Mouse (Mus musculus): Measurements from ENCODE around the gene Sh3pxd2b. TPM values are rescaled to one million over a fixed set of nuclear protein-coding genes. Genes with fewer than 3 reads are reported as not detected.

The Sh3pxd2b gene
- total RNA-seq, 2 experiments from 2014 or later, result 15.1 to 16.8 TPM

GRCm38 (mm10) chr11:32409052-32409451 lies 61.4 kb downstream of the Sh3pxd2b start:
- DNase-seq, result no peak
- intact Hi-C loops (cut with DNase I; ENCODE audit: low total_unique reads), result no loop called here

- intact Hi-C loops (cut with DNase I; ENCODE audit: low total_unique reads), result no loop called here
- no peak for DNase-seq
These were observed 62.4 kb downstream of the Sh3pxd2b start for GRCm38 (mm10) chr11:32409823-32410562.

DNA sequence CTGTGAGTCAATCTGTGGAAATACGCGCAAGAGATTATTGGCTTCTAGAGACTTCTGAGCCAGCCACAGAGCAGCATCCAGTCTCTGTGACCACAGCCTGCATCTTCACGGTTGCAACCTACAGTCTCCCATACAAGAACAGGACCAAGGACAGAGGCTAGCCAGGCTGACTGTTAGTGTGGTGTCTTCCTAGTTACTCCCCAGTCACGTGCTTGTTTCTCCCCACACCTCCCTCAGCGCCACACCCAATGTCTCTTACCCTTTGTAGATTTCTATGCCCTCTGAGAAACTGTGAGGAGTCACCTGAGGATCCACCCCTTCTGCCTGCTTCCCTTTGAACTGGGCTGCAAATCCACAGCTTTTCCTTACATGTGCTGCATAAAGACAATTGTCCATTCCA lies 72.4 kb downstream of the Sh3pxd2b start:
- intact Hi-C loops (cut with DNase I; ENCODE audit: low total_unique reads), result no loop called here
- no peak for DNase-seq

- intact Hi-C loops (cut with DNase I; ENCODE audit: low total_unique reads), result no loop called here
- no peak for DNase-seq
These were observed 75.7 kb downstream of the Sh3pxd2b start for GRCm38 (mm10) chr11:32423311-32423710.

GRCm38 (mm10) chr11:32424600-32424999 lies 77.0 kb downstream of the Sh3pxd2b start:
- no peak for DNase-seq
- intact Hi-C loops (cut with DNase I; ENCODE audit: low total_unique reads), result no loop called here

DNA sequence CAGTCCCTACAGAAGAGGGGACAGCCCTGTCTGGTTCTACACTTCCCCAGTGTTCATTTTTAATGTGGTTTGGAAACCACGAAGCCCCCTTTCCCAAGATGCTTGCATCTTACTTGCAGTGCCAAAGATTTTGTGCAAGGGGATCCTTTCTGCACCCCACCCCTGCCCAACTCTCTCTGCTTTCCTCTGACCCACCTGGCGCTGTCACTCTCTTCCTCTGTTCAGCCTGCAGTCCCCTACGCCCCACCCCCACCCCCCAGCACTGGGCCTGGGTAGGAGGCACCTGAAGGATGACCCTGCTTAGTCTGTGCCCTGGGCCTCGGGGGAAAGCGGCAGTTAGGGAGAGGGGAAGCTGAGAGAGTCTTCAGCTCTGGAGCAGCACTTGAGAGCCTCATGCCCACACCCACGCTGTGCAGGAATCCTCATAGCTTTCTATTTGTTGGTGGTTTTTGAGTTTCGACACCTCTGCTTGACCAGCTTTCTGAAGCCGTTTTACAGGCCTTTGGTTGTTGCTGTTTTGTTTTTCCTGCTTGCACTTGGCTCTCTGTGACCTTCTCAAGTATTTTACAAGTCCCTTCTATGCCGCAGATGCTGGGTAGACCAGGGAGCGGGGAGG lies 77.5 kb downstream of the Sh3pxd2b start:
- intact Hi-C loops (cut with DNase I; ENCODE audit: low total_unique reads), result no loop called here
- DNase-seq, result no peak

- DNase-seq, result no peak
- intact Hi-C loops (cut with DNase I; ENCODE audit: low total_unique reads), result no loop called here
These were observed 79.9 kb downstream of the Sh3pxd2b start for GRCm38 (mm10) chr11:32427537-32427936.

- DNase-seq, result peak; percentile 72
- intact Hi-C loops (cut with DNase I; ENCODE audit: low total_unique reads), result no loop called here
These were observed 87.9 kb downstream of the Sh3pxd2b start for GRCm38 (mm10) chr11:32435410-32436060.

DNA sequence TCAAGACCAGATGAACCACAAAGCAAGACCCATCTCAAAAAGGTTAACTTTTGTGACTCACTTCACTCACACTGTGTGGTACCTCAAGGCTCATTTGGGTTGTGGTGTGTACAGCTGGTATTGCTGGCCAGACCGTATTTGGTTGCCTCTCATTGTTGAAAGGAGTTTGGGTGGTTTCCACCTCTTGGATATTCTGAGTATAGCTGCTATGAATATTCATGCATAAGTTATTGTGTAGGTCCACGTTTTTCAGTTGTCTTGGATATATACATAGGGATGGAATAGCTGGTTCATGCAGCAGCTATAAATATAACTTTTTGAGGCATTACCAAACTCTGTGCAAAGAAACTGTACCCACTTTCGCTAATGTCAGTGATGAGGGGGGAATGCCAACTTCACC lies 95.0 kb downstream of the Sh3pxd2b start:
- no peak for DNase-seq
- intact Hi-C loops (cut with DNase I; ENCODE audit: low total_unique reads), result loop anchor here (10.0 kb wide), 1 partner anchor 98 kb away; the partner anchor contains the start of gene Sh3pxd2b

- DNase-seq, result no peak
These were observed 96.6 kb downstream of the Sh3pxd2b start for GRCm38 (mm10) chr11:32444266-32444665.

GRCm38 (mm10) chr11:32445135-32445534 lies 97.5 kb downstream of the Sh3pxd2b start:
- intact Hi-C loops (cut with DNase I; ENCODE audit: low total_unique reads), result loop anchor here (10.0 kb wide), 1 partner anchor 100 kb away; the partner anchor contains the start of gene Sh3pxd2b
- no peak for DNase-seq

More at GRCm38 (mm10) chr11:32444266-32444665, 96.6 kb downstream of the Sh3pxd2b start:
- intact Hi-C loops (cut with DNase I; ENCODE audit: low total_unique reads), result loop anchor here (10.0 kb wide), 1 partner anchor 99 kb away; the partner anchor contains the start of gene Sh3pxd2b

DNA sequence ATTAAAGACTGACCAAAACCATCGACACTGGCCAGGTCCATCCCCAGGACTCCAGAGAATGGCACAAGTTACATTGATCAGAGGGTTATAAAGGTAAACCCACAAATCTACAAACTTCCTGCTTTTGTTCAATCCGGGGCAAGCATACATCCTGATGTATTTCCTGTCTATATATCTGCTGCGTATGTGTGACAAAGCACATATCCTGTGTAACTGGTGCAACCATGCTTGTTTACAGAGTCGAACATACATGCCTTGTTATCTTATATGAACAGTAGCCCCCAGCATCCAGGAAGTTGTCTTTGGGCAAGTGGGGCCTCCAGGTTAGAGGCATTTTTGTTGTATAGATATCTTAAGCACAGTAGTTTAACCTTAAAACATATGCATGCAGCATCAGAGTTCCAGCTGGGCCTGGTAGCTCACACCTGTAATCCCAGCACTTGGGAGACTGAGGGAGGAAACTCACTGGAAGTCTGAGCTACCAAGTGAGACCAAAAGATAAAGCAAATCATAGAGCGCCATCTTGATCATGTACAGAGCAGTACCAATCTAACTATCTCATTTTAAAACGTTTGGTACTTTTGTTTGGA lies 98.1 kb downstream of the Sh3pxd2b start:
- intact Hi-C loops (cut with DNase I; ENCODE audit: low total_unique reads), result loop anchor here (10.0 kb wide), 1 partner anchor 101 kb away; the partner anchor contains the start of gene Sh3pxd2b
- no peak for DNase-seq

GRCm38 (mm10) chr11:32450216-32450615 lies 102.6 kb downstream of the Sh3pxd2b start:
- intact Hi-C loops (cut with DNase I; ENCODE audit: low total_unique reads), result loop anchor here (5.0 to 10.0 kb wide), 2 partner anchors 75 to 137 kb away; no protein-coding TSS in a partner anchor
- DNase-seq, result peak; percentile 45

- DNase-seq, result no peak
- intact Hi-C loops (cut with DNase I; ENCODE audit: low total_unique reads), result loop anchor here (5.0 to 10.0 kb wide), 2 partner anchors 73 to 136 kb away; no protein-coding TSS in a partner anchor
These were observed 103.7 kb downstream of the Sh3pxd2b start for GRCm38 (mm10) chr11:32451306-32451705.

- intact Hi-C loops (cut with DNase I; ENCODE audit: low total_unique reads), result loop anchor here (5.0 to 10.0 kb wide), 2 partner anchors 72 to 135 kb away; no protein-coding TSS in a partner anchor
- no peak for DNase-seq
These were observed 105.1 kb downstream of the Sh3pxd2b start for GRCm38 (mm10) chr11:32452745-32453144.

- intact Hi-C loops (cut with DNase I; ENCODE audit: low total_unique reads), result loop anchor here (5.0 to 10.0 kb wide), 2 partner anchors 71 to 134 kb away; no protein-coding TSS in a partner anchor
- DNase-seq, result no peak
These were observed 105.8 kb downstream of the Sh3pxd2b start for GRCm38 (mm10) chr11:32453353-32453915.

GRCm38 (mm10) chr11:32454231-32454799 lies 106.7 kb downstream of the Sh3pxd2b start:
- peak; percentile 19 for DNase-seq
- intact Hi-C loops (cut with DNase I; ENCODE audit: low total_unique reads), result loop anchor here (5.0 to 10.0 kb wide), 2 partner anchors 70 to 133 kb away; no protein-coding TSS in a partner anchor

GRCm38 (mm10) chr11:32454800-32455506 lies 107.3 kb downstream of the Sh3pxd2b start, which contains the start of gene Ubtd2:
Gene Ubtd2, plus strand, starts transcription at chr11:32455370.
- DNase-seq, result peak; percentile 98
- intact Hi-C loops (cut with DNase I; ENCODE audit: low total_unique reads), result loop anchor here (5.0 to 10.0 kb wide), 2 partner anchors 70 to 132 kb away; no protein-coding TSS in a partner anchor

Data from gastrocnemius, postnatal 14 days (tissue).